Mouse (Mus musculus): ENCODE results near the gene Bmpr2. TPM values are rescaled to one million over a fixed set of nuclear protein-coding genes. Genes with fewer than 3 reads are reported as not detected.

Gene Bmpr2
- polyA plus RNA-seq (2017; shearing (Covaris generic)), result 0.27 TPM

DNA sequence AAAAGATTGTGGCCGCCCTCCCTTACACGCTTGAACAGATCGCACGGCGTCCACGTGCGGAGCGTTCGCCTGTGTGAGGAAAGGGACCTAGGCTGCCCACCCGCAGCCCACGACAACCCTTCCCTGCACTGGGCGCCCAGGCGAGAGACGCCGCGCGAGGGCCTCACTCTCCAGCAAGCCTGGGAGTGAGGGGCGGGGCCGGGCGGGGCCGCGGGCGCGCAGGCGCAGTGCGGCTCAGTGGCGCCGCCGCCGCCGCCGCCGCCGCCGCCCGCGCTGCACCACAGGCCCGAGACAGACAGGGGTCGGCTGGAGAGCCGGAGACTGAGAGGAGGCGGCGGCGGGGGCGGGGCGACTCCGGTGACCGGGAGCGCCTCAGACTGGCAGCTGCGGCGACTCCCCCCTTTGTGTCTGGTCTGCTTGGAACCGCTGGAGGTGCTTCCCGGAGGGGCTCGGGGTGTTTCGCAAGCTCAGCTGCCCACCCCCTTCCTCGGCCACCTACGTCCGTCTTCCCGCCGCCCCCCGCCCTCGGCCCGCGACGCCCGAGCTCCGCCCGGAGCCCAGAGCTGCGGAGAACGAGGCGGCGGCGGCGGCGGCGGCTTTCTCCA, at the start of gene Bmpr2:
Gene Bmpr2, plus strand, starts transcription at position 237 of the 605 bp plus-strand sequence.

DNA sequence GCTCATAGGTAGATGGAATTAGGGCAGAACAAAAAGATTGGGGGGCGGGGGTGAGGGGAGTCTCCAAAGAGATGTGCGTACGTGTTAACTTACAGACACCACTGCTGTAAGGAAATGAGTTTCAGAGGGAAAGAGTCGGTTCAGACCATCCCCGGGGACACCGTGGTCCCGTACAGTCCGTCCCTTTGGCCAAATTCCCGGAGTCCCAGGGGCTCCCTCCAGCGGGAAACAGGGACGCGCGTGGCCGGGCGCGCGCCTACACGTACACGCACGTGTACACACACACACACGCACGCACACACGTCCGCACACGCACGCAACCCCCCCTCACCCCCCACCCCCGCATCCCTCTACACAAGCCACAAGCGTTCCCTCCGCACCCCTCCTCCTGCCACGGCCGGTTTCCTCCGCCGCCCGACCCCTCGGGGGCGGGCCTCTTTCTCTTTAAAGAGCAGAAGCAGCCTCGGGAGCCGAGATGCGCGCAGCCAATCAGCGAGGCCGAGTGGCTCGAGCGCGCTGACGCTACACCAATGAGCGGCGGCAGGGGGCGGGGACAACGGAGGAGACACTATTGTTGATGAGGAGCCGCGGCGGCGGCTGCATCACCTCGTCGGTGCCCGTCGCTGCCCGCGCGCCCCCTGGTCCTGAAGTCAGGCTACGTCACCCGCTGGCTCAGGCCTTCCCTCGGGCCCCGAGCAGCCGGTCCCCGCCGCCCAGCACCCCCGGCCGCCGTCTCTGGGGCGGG, 149.4 kb downstream of the Bmpr2 start, which contains the start of gene Fam117b:
Gene Fam117b, plus strand, starts transcription at position 594 of the 745 bp plus-strand sequence.

Other genes starting within 250 kb of the Bmpr2 start
- gene Gm973, start 247.1 kb upstream of the Bmpr2 start, polyA plus RNA-seq (2017; shearing (Covaris generic)), result not detected
- gene Sumo1, start 92.6 kb upstream of the Bmpr2 start, polyA plus RNA-seq (2017; shearing (Covaris generic)), result 355 TPM
- gene Nop58, start 78.4 kb upstream of the Bmpr2 start, polyA plus RNA-seq (2017; shearing (Covaris generic)), result 242 TPM
- gene Fam117b, start 149.6 kb downstream of the Bmpr2 start, polyA plus RNA-seq (2017; shearing (Covaris generic)), result 91.1 TPM

Measured in effector memory CD4-positive, alpha-beta T cell, adult 5 months (primary cell).